Mouse (Mus musculus): Measurements from ENCODE around the gene Mpp3. TPM values are rescaled to one million over a fixed set of nuclear protein-coding genes. Genes with fewer than 3 reads are reported as not detected.

The Mpp3 gene
- polyA plus RNA-seq, 1 experiment = 2.1 TPM

- no peak for TF ChIP-seq CEBPB (IDR thresholded peaks at IDR 0.05; ENCODE audit: insufficient read depth, poor library complexity, severe bottlenecking)
- TF ChIP-seq MYOD1 (IDR thresholded peaks at IDR 0.05; ENCODE audit: control insufficient read depth in 1 of 3, insufficient read length in 2 of 3, low read depth in 2 of 3) = no peak
- TF ChIP-seq TCF3 (IDR thresholded peaks at IDR 0.05; ENCODE audit: insufficient read length, low read depth) = no peak
- no peak for TF ChIP-seq POLR2AphosphoS2 (IDR thresholded peaks at IDR 0.05; ENCODE audit: insufficient read length, low read depth)
- TF ChIP-seq REST (IDR thresholded peaks at IDR 0.05; ENCODE audit: insufficient read depth, insufficient read length) = no peak
- no peak for TF ChIP-seq USF1 (IDR thresholded peaks at IDR 0.05; ENCODE audit: low read depth)
- no peak for TF ChIP-seq SRF (IDR thresholded peaks at IDR 0.05; ENCODE audit: control insufficient read depth, insufficient read length, low read depth)
- TF ChIP-seq TCF12 (IDR thresholded peaks at IDR 0.05; ENCODE audit: insufficient read depth, poor library complexity, severe bottlenecking) = no peak
- no peak for TF ChIP-seq POLR2A (IDR thresholded peaks at IDR 0.05; ENCODE audit: insufficient read length, low read depth)
- no peak for TF ChIP-seq MYOG (IDR thresholded peaks at IDR 0.05; ENCODE audit: control insufficient read depth in 1 of 3, insufficient read depth in 1 of 3, insufficient read length in 2 of 3, low read depth in 2 of 3)
- TF ChIP-seq E2F4 (IDR thresholded peaks at IDR 0.05; ENCODE audit: insufficient read depth) = no peak
- no peak for TF ChIP-seq MAX (IDR thresholded peaks at IDR 0.05; ENCODE audit: low read depth)
- no peaks in the 10 kb centered on the region for H3K36me3 ChIP-seq (ENCODE audit: control insufficient read depth, insufficient read depth)
Measured at GRCm38 (mm10) chr11:102026694-102027360, 1.4 kb downstream of the Mpp3 start.

DNA sequence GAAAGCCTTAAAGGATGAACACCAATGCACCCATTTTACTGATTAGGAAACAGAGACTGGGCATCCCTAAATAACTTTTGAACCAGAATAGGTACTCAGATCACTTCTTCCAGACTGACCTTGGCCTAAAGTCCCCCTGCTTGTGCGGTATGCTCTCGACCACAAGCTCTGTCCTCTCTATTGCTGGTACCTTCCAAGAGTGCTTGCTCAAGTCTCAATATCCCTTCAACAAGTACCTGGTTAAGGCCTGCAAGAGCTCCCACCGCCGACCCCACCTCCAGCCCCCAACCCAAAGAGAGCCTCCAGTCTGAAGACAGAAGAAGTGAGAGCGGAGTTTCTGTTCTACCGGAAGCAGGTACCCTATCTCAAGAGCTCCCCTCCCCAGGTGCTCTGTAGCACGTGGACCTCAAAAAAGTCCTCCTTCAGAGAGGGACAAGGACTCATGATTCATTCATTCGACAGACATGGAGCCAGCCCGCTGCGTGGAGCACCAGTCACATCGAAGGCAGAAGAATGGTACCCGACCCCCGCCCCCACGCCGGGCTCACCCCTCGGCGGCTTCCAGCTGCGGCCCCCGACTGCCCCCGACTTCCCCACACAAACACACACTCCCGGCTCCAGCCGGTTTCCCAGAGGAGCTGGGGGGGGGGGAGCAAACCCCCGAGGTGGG is 2.1 kb downstream of the Mpp3 start:
- peak overlapping the region; percentile 58 for H3K4me2 ChIP-seq (ENCODE audit: low read depth)
- no peaks in the 10 kb centered on the region for H3K79me2 ChIP-seq (ENCODE audit: control insufficient read depth, insufficient read depth)
- peak overlapping the region; percentile 34 for H3ac ChIP-seq (ENCODE audit: control insufficient read depth, insufficient read length)
- no peak for TF ChIP-seq USF1 (IDR thresholded peaks at IDR 0.05; ENCODE audit: low read depth)
- TF ChIP-seq E2F4 (IDR thresholded peaks at IDR 0.05; ENCODE audit: insufficient read depth) = no peak
- no peak for TF ChIP-seq POLR2A (IDR thresholded peaks at IDR 0.05; ENCODE audit: insufficient read length, low read depth)
- TF ChIP-seq MYOG (IDR thresholded peaks at IDR 0.05; ENCODE audit: control insufficient read depth in 1 of 3, insufficient read depth in 1 of 3, insufficient read length in 2 of 3, low read depth in 2 of 3) = no peak
- no peak for TF ChIP-seq SRF (IDR thresholded peaks at IDR 0.05; ENCODE audit: control insufficient read depth, insufficient read length, low read depth)
- TF ChIP-seq REST (IDR thresholded peaks at IDR 0.05; ENCODE audit: insufficient read depth, insufficient read length) = no peak
- TF ChIP-seq CEBPB (IDR thresholded peaks at IDR 0.05; ENCODE audit: insufficient read depth, poor library complexity, severe bottlenecking) = no peak
- no peak for TF ChIP-seq MAX (IDR thresholded peaks at IDR 0.05; ENCODE audit: low read depth)
- no peak for TF ChIP-seq TCF3 (IDR thresholded peaks at IDR 0.05; ENCODE audit: insufficient read length, low read depth)
- no peak for TF ChIP-seq MYOD1 (IDR thresholded peaks at IDR 0.05; ENCODE audit: control insufficient read depth in 1 of 3, insufficient read length in 2 of 3, low read depth in 2 of 3)
- TF ChIP-seq POLR2AphosphoS2 (IDR thresholded peaks at IDR 0.05; ENCODE audit: insufficient read length, low read depth) = no peak
- no peak for TF ChIP-seq TCF12 (IDR thresholded peaks at IDR 0.05; ENCODE audit: insufficient read depth, poor library complexity, severe bottlenecking)
- peaks cover 19% of the 10 kb centered on the region for H3K27me3 ChIP-seq (ENCODE audit: control insufficient read depth, insufficient read depth, insufficient read length)
- H3K36me3 ChIP-seq (ENCODE audit: control insufficient read depth, insufficient read depth) = no peaks in the 10 kb centered on the region
- peak overlapping the region; percentile 9 for H3K4me3 ChIP-seq

More at GRCm38 (mm10) chr11:102026694-102027360, 1.4 kb downstream of the Mpp3 start:
- H3K79me2 ChIP-seq (ENCODE audit: control insufficient read depth, insufficient read depth) = no peaks in the 10 kb centered on the region
- H3K27me3 ChIP-seq (ENCODE audit: control insufficient read depth, insufficient read depth, insufficient read length) = peaks cover 22% of the 10 kb centered on the region
- H3K4me3 ChIP-seq = peak overlapping the region; percentile 9
- peak overlapping the region; percentile 58 for H3K4me2 ChIP-seq (ENCODE audit: low read depth)
- peak overlapping the region; percentile 34 for H3ac ChIP-seq (ENCODE audit: control insufficient read depth, insufficient read length)

DNA sequence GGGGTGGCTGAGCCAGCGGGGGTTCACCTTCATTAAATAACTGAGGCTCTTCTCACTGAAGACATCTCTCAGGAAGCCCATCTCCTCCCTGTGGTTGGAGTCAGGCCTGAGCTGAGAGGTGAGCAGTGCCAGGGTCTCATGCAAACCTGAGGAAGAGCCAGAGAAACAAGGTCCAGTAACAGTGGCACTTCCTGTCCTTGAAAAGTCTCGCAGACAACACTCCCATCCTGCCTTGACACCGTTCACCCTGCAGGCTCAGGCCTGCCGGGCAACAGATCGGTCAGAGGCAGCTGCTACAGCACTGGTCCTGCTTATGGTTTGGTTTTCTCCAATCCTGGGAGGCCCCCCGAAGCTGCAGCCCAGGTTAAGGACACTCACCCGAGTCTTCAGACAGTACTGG is 2.9 kb downstream of the Mpp3 start:
- Histone ChIP-seq H3K36me3 (ENCODE audit: control insufficient read depth, insufficient read depth) (no peaks in the 10 kb centered on the region), H3K4me2 (ENCODE audit: low read depth) (no peak overlapping the region), H3ac (ENCODE audit: control insufficient read depth, insufficient read length) (no peak overlapping the region), H3K79me2 (ENCODE audit: control insufficient read depth, insufficient read depth) (no peaks in the 10 kb centered on the region), H3K27me3 (ENCODE audit: control insufficient read depth, insufficient read depth, insufficient read length) (peaks cover 11% of the 10 kb centered on the region), H3K4me3 (no peak overlapping the region)
- TF ChIP-seq POLR2A (IDR thresholded peaks at IDR 0.05; ENCODE audit: insufficient read length, low read depth) (no peak), REST (IDR thresholded peaks at IDR 0.05; ENCODE audit: insufficient read depth, insufficient read length) (no peak), POLR2AphosphoS2 (IDR thresholded peaks at IDR 0.05; ENCODE audit: insufficient read length, low read depth) (no peak), CEBPB (IDR thresholded peaks at IDR 0.05; ENCODE audit: insufficient read depth, poor library complexity, severe bottlenecking) (no peak), USF1 (IDR thresholded peaks at IDR 0.05; ENCODE audit: low read depth) (no peak), TCF12 (IDR thresholded peaks at IDR 0.05; ENCODE audit: insufficient read depth, poor library complexity, severe bottlenecking) (no peak), TCF3 (IDR thresholded peaks at IDR 0.05; ENCODE audit: insufficient read length, low read depth) (no peak), SRF (IDR thresholded peaks at IDR 0.05; ENCODE audit: control insufficient read depth, insufficient read length, low read depth) (no peak), MYOD1 (IDR thresholded peaks at IDR 0.05; ENCODE audit: control insufficient read depth in 1 of 3, insufficient read length in 2 of 3, low read depth in 2 of 3) (no peak), MAX (IDR thresholded peaks at IDR 0.05; ENCODE audit: low read depth) (no peak), MYOG (IDR thresholded peaks at IDR 0.05; ENCODE audit: control insufficient read depth in 1 of 3, insufficient read depth in 1 of 3, insufficient read length in 2 of 3, low read depth in 2 of 3) (no peak), E2F4 (IDR thresholded peaks at IDR 0.05; ENCODE audit: insufficient read depth) (no peak)

DNA sequence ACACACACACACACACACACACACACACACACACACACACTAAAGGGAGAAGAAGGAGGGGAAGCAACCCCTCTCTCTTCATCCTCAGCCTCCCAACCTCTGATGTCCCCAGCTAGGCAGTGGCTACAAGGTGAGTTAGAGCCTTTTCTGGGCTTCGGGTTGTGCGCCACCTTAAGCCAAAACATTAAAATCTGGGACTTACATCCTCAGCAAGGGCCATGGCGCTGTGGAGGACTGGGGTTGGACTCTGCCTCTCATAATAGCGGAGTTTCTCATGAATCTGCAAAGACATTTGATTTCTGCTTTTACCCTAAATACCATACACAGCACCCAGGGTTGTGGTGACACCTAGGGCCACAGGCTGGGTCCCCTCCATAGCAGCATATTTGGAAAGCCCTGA is 3.4 kb downstream of the Mpp3 start:
- H3K27me3 ChIP-seq (ENCODE audit: control insufficient read depth, insufficient read depth, insufficient read length) = peaks cover 6% of the 10 kb centered on the region
- no peaks in the 10 kb centered on the region for H3K79me2 ChIP-seq (ENCODE audit: control insufficient read depth, insufficient read depth)
- no peak overlapping the region for H3K4me3 ChIP-seq
- no peak overlapping the region for H3ac ChIP-seq (ENCODE audit: control insufficient read depth, insufficient read length)
- no peaks in the 10 kb centered on the region for H3K36me3 ChIP-seq (ENCODE audit: control insufficient read depth, insufficient read depth)
- peak overlapping the region; percentile 2 for H3K4me2 ChIP-seq (ENCODE audit: low read depth)
- TF ChIP-seq USF1 (IDR thresholded peaks at IDR 0.05; ENCODE audit: low read depth) (no peak), MYOG (IDR thresholded peaks at IDR 0.05; ENCODE audit: control insufficient read depth in 1 of 3, insufficient read depth in 1 of 3, insufficient read length in 2 of 3, low read depth in 2 of 3) (no peak), SRF (IDR thresholded peaks at IDR 0.05; ENCODE audit: control insufficient read depth, insufficient read length, low read depth) (no peak), POLR2AphosphoS2 (IDR thresholded peaks at IDR 0.05; ENCODE audit: insufficient read length, low read depth) (no peak), MYOD1 (IDR thresholded peaks at IDR 0.05; ENCODE audit: control insufficient read depth in 1 of 3, insufficient read length in 2 of 3, low read depth in 2 of 3) (no peak), CEBPB (IDR thresholded peaks at IDR 0.05; ENCODE audit: insufficient read depth, poor library complexity, severe bottlenecking) (no peak), TCF12 (IDR thresholded peaks at IDR 0.05; ENCODE audit: insufficient read depth, poor library complexity, severe bottlenecking) (no peak), POLR2A (IDR thresholded peaks at IDR 0.05; ENCODE audit: insufficient read length, low read depth) (no peak), TCF3 (IDR thresholded peaks at IDR 0.05; ENCODE audit: insufficient read length, low read depth) (no peak), REST (IDR thresholded peaks at IDR 0.05; ENCODE audit: insufficient read depth, insufficient read length) (no peak), MAX (IDR thresholded peaks at IDR 0.05; ENCODE audit: low read depth) (no peak), E2F4 (IDR thresholded peaks at IDR 0.05; ENCODE audit: insufficient read depth) (no peak)
